Mouse (Mus musculus) heart, postnatal 0 days (tissue): ENCODE results near the gene Ahctf1.
"Not testable (repeated sequence)": the region's sequence is repeated elsewhere in the genome, so short reads cannot be mapped to it uniquely, and the experiment has no call there.

Source experiments
- CTCF ChIP-seq: IDR thresholded peaks from 2 replicates; pipeline ENCODE4 v1.5.1; 2016; ENCODE audit warnings: antibody characterized with exemption, control low read depth, low read depth
- EP300 ChIP-seq: IDR thresholded peaks from 2 replicates; pipeline ENCODE4 v1.6.1; 2016; ENCODE audit warnings: antibody characterized with exemption, low read depth

GRCm38 (mm10) chr1:179715289-179715688 lies 88.2 kb downstream of the Ahctf1 start:
- TF ChIP-seq CTCF, EP300: not testable (repeated sequence)
